Mouse (Mus musculus) G1E (cell line): ENCODE measurements around the gene Dppa4. TPM values are rescaled to one million over a fixed set of nuclear protein-coding genes. Genes with fewer than 3 reads are reported as not detected.

Experiments
- ATAC-seq: 2 replicates; pipeline ENCODE4 v1.8.0; 2016; ENCODE audit warnings: mild to moderate bottlenecking; ENCODE audit not compliant: insufficient number of reproducible peaks, poor library complexity, low FRiP score, severe bottlenecking; ENCODE audit errors: extremely low read depth
- DNase-seq: peaks from one replicate; pipeline ENCODE4 v3.0.0; 2012; ENCODE audit warnings: low spot score
- H3K27me3 ChIP-seq: 2 replicates; pipeline ENCODE4 v1.6.1; 2012; ENCODE audit warnings: mild to moderate bottlenecking, low read length, inconsistent platforms; ENCODE audit not compliant: insufficient read depth
- H3K36me3 ChIP-seq: replicated peaks from 2 replicates; pipeline ENCODE3; 2012; ENCODE audit warnings: mild to moderate bottlenecking, inconsistent platforms
- H3K4me1 ChIP-seq: 2 replicates; pipeline ENCODE4 v1.6.1; 2012; ENCODE audit warnings: low read depth, low read length, inconsistent platforms, mixed read lengths; ENCODE audit not compliant: insufficient read depth
- H3K4me3 ChIP-seq: 2 replicates; pipeline ENCODE4 v1.5.1; 2012; ENCODE audit warnings: low read depth, mild to moderate bottlenecking, inconsistent platforms, low read length, moderate library complexity, mixed read lengths
- H3K9me3 ChIP-seq: replicated peaks from 2 replicates; pipeline ENCODE4 v1.6.1; 2012; ENCODE audit warnings: inconsistent platforms
- CTCF ChIP-seq: IDR thresholded peaks from 2 replicates; pipeline ENCODE4 v1.5.1; 2012; ENCODE audit warnings: low read depth, low read length, inconsistent platforms, mixed read lengths
- GATA1 ChIP-seq: IDR thresholded peaks from 2 replicates; pipeline ENCODE4 v1.6.1; 2012; ENCODE audit warnings: borderline replicate concordance, low read length, inconsistent platforms, mixed read lengths
- GATA2 ChIP-seq: IDR thresholded peaks from 2 replicates; pipeline ENCODE4 v1.6.1; 2012; ENCODE audit warnings: low read depth, low read length, inconsistent platforms, borderline replicate concordance
- POLR2AphosphoS5 ChIP-seq: IDR thresholded peaks from 2 replicates; pipeline ENCODE4 v1.6.1; 2012; ENCODE audit warnings: low read depth, low read length, inconsistent platforms; ENCODE audit not compliant: insufficient replicate concordance
- TAL1 ChIP-seq: conservative IDR thresholded peaks from 2 replicates; pipeline ENCODE4 v1.6.1; 2012; ENCODE audit warnings: low read depth, low read length, inconsistent platforms, mixed read lengths
- polyA plus RNA-seq: library from polyadenylated mRNA; stranded (reverse); fragments of >175 nt; gene quantifications from 2 replicates; pipeline ENCODE4 v1.2.3, GENCODE M21; 2012
- total RNA-seq, 2 experiments: library from RNA; stranded (forward) in 1 of 2; stranded (reverse) in 1 of 2; fragments of 200-1000 nt in 1 of 2; fragments of >200 nt in 1 of 2; fragmentation: Nextera tagmentation in 1 of 2; gene quantifications; 2 replicates each; pipeline ENCODE4 v1.2.3; 2014 to 2017

The Dppa4 gene
- total and polyA plus RNA-seq, 3 experiments, result 12.0 to 73.0 (median 56.4) TPM

GRCm38 (mm10) chr16:48315294-48315693 lies 31.8 kb downstream of the Dppa4 start:
- DNase-seq (no peak), ATAC-seq (no peak)
- no peaks in the 10 kb centered on the region for H3K4me1 ChIP-seq
- 0 out of 2 replicates have a peak, but pooled peaks cover 4% of the 10 kb centered on the region for H3K27me3 ChIP-seq
- no peak for TF ChIP-seq GATA2
- no peak for TF ChIP-seq GATA1
- TF ChIP-seq TAL1, result no peak
- no peak for TF ChIP-seq CTCF
- no peak for TF ChIP-seq POLR2AphosphoS5
- H3K36me3 ChIP-seq, result no peaks in the 10 kb centered on the region
- no peak overlapping the region for H3K4me3 ChIP-seq
- H3K9me3 ChIP-seq, result no peaks in the 10 kb centered on the region

- ATAC-seq, result no peak
- H3K4me3 ChIP-seq, result no peak overlapping the region
- no peaks in the 10 kb centered on the region for H3K9me3 ChIP-seq
- no peaks in the 10 kb centered on the region; the same call in 1 of the 2 replicates for H3K4me1 ChIP-seq
- 0 out of 2 replicates have a peak, but pooled peaks cover 6% of the 10 kb centered on the region for H3K27me3 ChIP-seq
- H3K36me3 ChIP-seq, result no peaks in the 10 kb centered on the region
- TF ChIP-seq POLR2AphosphoS5 (no peak), CTCF (peak; percentile 44; the same call in 1 of the 2 replicates)
- DNase-seq, result no peak
Measured at GRCm38 (mm10) chr16:48320781-48321180, 37.2 kb downstream of the Dppa4 start.

GRCm38 (mm10) chr16:48323133-48323532 lies 39.6 kb downstream of the Dppa4 start:
- no peak for DNase-seq
- Histone ChIP-seq H3K4me1 (no peaks in the 10 kb centered on the region; the same call in 1 of the 2 replicates), H3K27me3 (0 out of 2 replicates have a peak, but pooled peaks cover 6% of the 10 kb centered on the region), H3K4me3 (no peak overlapping the region), H3K9me3 (no peaks in the 10 kb centered on the region), H3K36me3 (no peaks in the 10 kb centered on the region)
- no peak for ATAC-seq
- TF ChIP-seq GATA1 (no peak), TAL1 (no peak), CTCF (no peak), POLR2AphosphoS5 (no peak), GATA2 (no peak)

GRCm38 (mm10) chr16:48323602-48324345 lies 40.2 kb downstream of the Dppa4 start:
- H3K36me3 ChIP-seq, result no peaks in the 10 kb centered on the region
- no peak overlapping the region for H3K4me3 ChIP-seq
- H3K27me3 ChIP-seq, result 0 out of 2 replicates have a peak, but pooled peaks cover 6% of the 10 kb centered on the region
- H3K4me1 ChIP-seq, result no peaks in the 10 kb centered on the region; the same call in 1 of the 2 replicates
- ATAC-seq, result no peak
- H3K9me3 ChIP-seq, result no peaks in the 10 kb centered on the region
- DNase-seq, result no peak
- TF ChIP-seq GATA1 (no peak), TAL1 (no peak), POLR2AphosphoS5 (no peak), CTCF (no peak), GATA2 (no peak)

- no peak overlapping the region for H3K4me3 ChIP-seq
- H3K4me1 ChIP-seq, result peaks cover 3% of the 10 kb centered on the region; the same call in 1 of the 2 replicates
Measured at GRCm38 (mm10) chr16:48326903-48327302, 43.4 kb downstream of the Dppa4 start.

GRCm38 (mm10) chr16:48328420-48328819 lies 44.9 kb downstream of the Dppa4 start:
- no peak overlapping the region for H3K4me3 ChIP-seq
- H3K4me1 ChIP-seq, result peaks cover 5% of the 10 kb centered on the region; the same call in 1 of the 2 replicates
- H3K27me3 ChIP-seq, result no peaks in the 10 kb centered on the region
- no peak for TF ChIP-seq GATA2
- TF ChIP-seq POLR2AphosphoS5, result no peak
- TF ChIP-seq TAL1, result no peak
- TF ChIP-seq CTCF, result 0 out of 2 replicates have a peak, but pooled peaks have one; percentile 3
- TF ChIP-seq GATA1, result no peak
- no peaks in the 10 kb centered on the region for H3K9me3 ChIP-seq
- no peak for DNase-seq
- H3K36me3 ChIP-seq, result no peaks in the 10 kb centered on the region
- no peak for ATAC-seq

More at GRCm38 (mm10) chr16:48326903-48327302, 43.4 kb downstream of the Dppa4 start:
- DNase-seq (no peak), ATAC-seq (0 out of 2 replicates have a peak, but pooled peaks have one; percentile 22)
- no peaks in the 10 kb centered on the region for H3K27me3 ChIP-seq
- H3K9me3 ChIP-seq, result no peaks in the 10 kb centered on the region
- H3K36me3 ChIP-seq, result no peaks in the 10 kb centered on the region
- TF ChIP-seq TAL1 (no peak), CTCF (no peak), GATA2 (no peak), GATA1 (no peak), POLR2AphosphoS5 (no peak)
